Mouse (Mus musculus) kidney, postnatal 14 days (tissue): Measurements from ENCODE around the gene Klhl33.
A peak's percentile ranks its signal among the peaks of the same experiment; 100 is the strongest.
"Not testable (repeated sequence)": the region's sequence is repeated elsewhere in the genome, so short reads cannot be mapped to it uniquely, and the experiment has no call there.

Experiments
- DNase-seq: peaks from one replicate; pipeline ENCODE4 v3.0.0; 2022; ENCODE audit warnings: mixed read lengths

The Klhl33 gene

GRCm38 (mm10) chr14:50903973-50904827 is 6.9 kb upstream of the Klhl33 start:
- peak; percentile 36 for DNase-seq

GRCm38 (mm10) chr14:50897992-50898391 is 685 bp upstream of the Klhl33 start:
- not testable (repeated sequence) for DNase-seq

- DNase-seq: no peak
Observed at GRCm38 (mm10) chr14:50896747-50897373, 447 bp downstream of the Klhl33 start.

GRCm38 (mm10) chr14:50895985-50896746 is 1.1 kb downstream of the Klhl33 start:
- DNase-seq: peak; percentile 69

- DNase-seq: no peak
Observed at GRCm38 (mm10) chr14:50895407-50895806, 1.9 kb downstream of the Klhl33 start.

GRCm38 (mm10) chr14:50892541-50893459 is 4.5 kb downstream of the Klhl33 start:
- no peak for DNase-seq

- no peak for DNase-seq
Observed at GRCm38 (mm10) chr14:50892091-50892490, 5.2 kb downstream of the Klhl33 start.

GRCm38 (mm10) chr14:50891621-50892020 is 5.7 kb downstream of the Klhl33 start:
- DNase-seq: no peak

GRCm38 (mm10) chr14:50876236-50876950 is 20.9 kb downstream of the Klhl33 start:
- DNase-seq: no peak

- no peak for DNase-seq
Observed at GRCm38 (mm10) chr14:50875591-50876230, 21.6 kb downstream of the Klhl33 start.

GRCm38 (mm10) chr14:50875175-50875574 is 22.1 kb downstream of the Klhl33 start:
- DNase-seq: no peak

GRCm38 (mm10) chr14:50871284-50871683 is 26.0 kb downstream of the Klhl33 start:
- DNase-seq: no peak

- no peak for DNase-seq
Observed at GRCm38 (mm10) chr14:50870805-50871143, 26.5 kb downstream of the Klhl33 start.

- DNase-seq: peak; percentile 80
Observed at GRCm38 (mm10) chr14:50869889-50870804, 27.2 kb downstream of the Klhl33 start, which contains the start of gene Tep1. Gene Tep1 (minus strand): TSS chr14:50870560.

GRCm38 (mm10) chr14:50868656-50869055 is 28.7 kb downstream of the Klhl33 start:
- no peak for DNase-seq

GRCm38 (mm10) chr14:50868211-50868610 is 29.1 kb downstream of the Klhl33 start:
- DNase-seq: no peak

GRCm38 (mm10) chr14:50866966-50867365 is 30.3 kb downstream of the Klhl33 start:
- no peak for DNase-seq

GRCm38 (mm10) chr14:50865005-50865404 is 32.3 kb downstream of the Klhl33 start:
- not testable (repeated sequence) for DNase-seq

GRCm38 (mm10) chr14:50862641-50863040 is 34.7 kb downstream of the Klhl33 start:
- no peak for DNase-seq

- no peak for DNase-seq
Observed at GRCm38 (mm10) chr14:50855788-50856187, 41.5 kb downstream of the Klhl33 start.
